Mouse (Mus musculus) frontal cortex, postnatal 10 days (tissue): ENCODE results near the gene Lrtm1.

ENCODE experiments used
- DNase-seq, 2 experiments: peaks; one replicate each; pipeline ENCODE4 v3.0.0; 2022; ENCODE audit warnings: low spot score in 2 of 2, mixed read lengths in 1 of 2

Gene Lrtm1

GRCm38 (mm10) chr14:29031858-29032395 lies 13.9 kb downstream of the Lrtm1 start:
- DNase-seq = no peak

- no peak for DNase-seq
Measured at GRCm38 (mm10) chr14:29038246-29038645, 20.2 kb downstream of the Lrtm1 start.

- peak in 1 of 2 experiments; percentile 42 for DNase-seq
Measured at GRCm38 (mm10) chr14:29040606-29041364, 22.8 kb downstream of the Lrtm1 start.

- DNase-seq = no peak
Measured at GRCm38 (mm10) chr14:29041498-29041897, 23.5 kb downstream of the Lrtm1 start.

- DNase-seq = no peak
Measured at GRCm38 (mm10) chr14:29042355-29042754, 24.3 kb downstream of the Lrtm1 start.

- DNase-seq = no peak
Measured at GRCm38 (mm10) chr14:29051951-29052835, 34.2 kb downstream of the Lrtm1 start.

- DNase-seq = no peak
Measured at GRCm38 (mm10) chr14:29060679-29061078, 42.7 kb downstream of the Lrtm1 start.

GRCm38 (mm10) chr14:29061491-29061890 lies 43.5 kb downstream of the Lrtm1 start:
- no peak for DNase-seq

- no peak for DNase-seq
Measured at GRCm38 (mm10) chr14:29062676-29063075, 44.7 kb downstream of the Lrtm1 start.

GRCm38 (mm10) chr14:29073747-29074146 lies 55.7 kb downstream of the Lrtm1 start:
- DNase-seq = no peak

- DNase-seq = no peak
Measured at GRCm38 (mm10) chr14:29077418-29077817, 59.4 kb downstream of the Lrtm1 start.

- DNase-seq = no peak
Measured at GRCm38 (mm10) chr14:29080228-29080627, 62.2 kb downstream of the Lrtm1 start.

GRCm38 (mm10) chr14:29080630-29081029 lies 62.6 kb downstream of the Lrtm1 start:
- no peak for DNase-seq

- DNase-seq = no peak
Measured at GRCm38 (mm10) chr14:29082171-29082570, 64.2 kb downstream of the Lrtm1 start.
